28 mouse cellular contexts compared by ENCODE assay signal in the genomic region with DNA sequence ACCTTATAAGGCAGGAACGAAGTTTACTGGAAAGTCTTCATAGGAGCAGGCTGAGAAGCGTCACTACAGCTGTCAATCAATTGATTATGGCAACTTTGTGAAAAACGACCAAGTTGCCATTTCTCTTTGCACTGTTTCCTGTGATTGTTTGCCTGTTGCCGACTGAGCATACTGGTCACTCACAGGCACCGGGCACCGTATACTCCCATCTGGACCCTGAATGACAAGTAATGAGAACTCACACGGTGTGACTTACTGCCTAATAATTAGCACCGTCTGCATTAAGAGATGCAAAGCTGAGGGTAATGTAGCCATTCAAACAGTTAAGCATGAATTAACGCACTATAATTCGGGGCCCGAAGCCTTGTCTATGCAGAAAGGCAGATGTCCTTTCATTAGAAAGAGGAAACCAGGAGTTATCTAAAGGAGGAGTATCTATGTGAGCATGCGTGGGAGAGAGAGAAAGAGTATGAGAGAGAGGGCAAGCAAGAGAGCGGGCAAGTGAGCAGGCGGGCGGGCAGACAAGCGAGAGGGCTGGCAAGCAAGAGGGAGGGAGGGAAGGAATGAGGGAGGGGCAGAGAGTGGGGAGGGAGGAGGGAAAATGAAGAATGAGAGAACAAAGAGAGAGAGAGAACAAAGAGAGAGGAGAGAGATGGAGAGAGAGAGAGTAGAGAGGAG.
DNase-seq lines count a peak whose midpoint lies in the region; ATAC-seq lines count a peak whose summit lies in the region.
"Had no signal": no experiment of that assay in that cellular context is flagged by ENCODE, and none has a peak within 500 bp of the region (broad histone marks: within the 10 kb centered on the region; RNA-seq: fewer than 3 reads in every experiment).

No protein-coding gene starts in this region.

- H3K9ac ChIP-seq in kidney, embryonic 16.5 days (replicated peaks; ENCODE audit: low read length), result no peak overlapping the region
- no peak overlapping the region for H3K9ac ChIP-seq in neural tube, embryonic 15.5 days (replicated peaks)
- H3K9ac ChIP-seq: heart, embryonic 15.5 days; limb, embryonic 15.5 days; liver, embryonic 13.5 days; midbrain, embryonic 13.5 days had no signal

- peak; percentile 54 for ATAC-seq in kidney, embryonic 16.5 days (ENCODE audit: low FRiP score, low TSS enrichment)
- no peak for ATAC-seq in neural tube, embryonic 15.5 days (ENCODE audit: low FRiP score)
- ATAC-seq: inflammation-experienced regulatory T-cells, adult 6 months; lung, postnatal 0 days; midbrain, embryonic 13.5 days had no signal

- peak overlapping the region; percentile 12; the same call in 1 of the 2 replicates for H3K4me3 ChIP-seq in kidney, embryonic 16.5 days (ENCODE audit: low read length)
- H3K4me3 ChIP-seq in neural tube, embryonic 15.5 days (replicated peaks), result peak overlapping the region; percentile 12; the same call in 1 of the 2 replicates
- H3K4me3 ChIP-seq: erythroblast, embryonic 14.5 days; heart, embryonic 10.5 days; heart, embryonic 15.5 days; limb, embryonic 10.5 days; limb, embryonic 15.5 days; liver, embryonic 13.5 days; megakaryocyte, embryonic 14.5 days; midbrain, embryonic 13.5 days had no signal

- no peaks in the 10 kb centered on the region; the same call in 1 of the 2 replicates for H3K9me3 ChIP-seq in kidney, embryonic 16.5 days (ENCODE audit: low read length)
- H3K9me3 ChIP-seq in neural tube, embryonic 15.5 days (replicated peaks), result no peaks in the 10 kb centered on the region
- H3K9me3 ChIP-seq: heart, embryonic 10.5 days; heart, embryonic 15.5 days; limb, embryonic 10.5 days; limb, embryonic 15.5 days; liver, embryonic 13.5 days; midbrain, embryonic 13.5 days had no signal

- H3K27ac ChIP-seq in kidney, embryonic 16.5 days (ENCODE audit: low read length), result peak overlapping the region; percentile 35; the same call in 1 of the 2 replicates
- no peak overlapping the region for H3K27ac ChIP-seq in neural tube, embryonic 15.5 days (replicated peaks)
- H3K27ac ChIP-seq: heart, embryonic 10.5 days; heart, embryonic 15.5 days; limb, embryonic 15.5 days; liver, embryonic 13.5 days; midbrain, embryonic 13.5 days had no signal

- H3K27me3 ChIP-seq in kidney, embryonic 16.5 days (ENCODE audit: insufficient read depth, low read length), result no peaks in the 10 kb centered on the region
- H3K27me3 ChIP-seq in neural tube, embryonic 15.5 days (replicated peaks), result no peaks in the 10 kb centered on the region
- H3K27me3 ChIP-seq: heart, embryonic 15.5 days; limb, embryonic 15.5 days; liver, embryonic 13.5 days; midbrain, embryonic 13.5 days had no signal

- intact Hi-C loops in heart, postnatal 10 days (cut with DNase I), result no loop called here

- peaks cover 6% of the 10 kb centered on the region; the same call in 1 of the 2 replicates for H3K4me1 ChIP-seq in kidney, embryonic 16.5 days (ENCODE audit: insufficient read depth, low read length)
- peaks cover 13% of the 10 kb centered on the region for H3K4me1 ChIP-seq in neural tube, embryonic 15.5 days
- H3K4me1 ChIP-seq: limb, embryonic 15.5 days; liver, embryonic 13.5 days; megakaryocyte, embryonic 14.5 days; midbrain, embryonic 13.5 days had no signal

- WGBS in kidney, embryonic 16.5 days, result 25% methylated on average over 16 of the region's 16 CpGs
- WGBS in neural tube, embryonic 15.5 days, result 44% methylated on average over 16 of the region's 16 CpGs

- peak; percentile 50 for DNase-seq in heart, adult 11 months
- DNase-seq in heart, postnatal 10 days, result no peak
- DNase-seq in kidney, postnatal 14 days, result no peak
- peak; percentile 24 for DNase-seq in retina, postnatal 1 day
- no peak for DNase-seq in retina, embryonic 14.5 days (ENCODE audit: low spot score)
- no peak for DNase-seq in urinary bladder, postnatal 4 days (ENCODE audit: low spot score in 2 of 2)
- DNase-seq: adrenal gland, postnatal 14 days; cerebellum, adult 18-20 months; cerebellum, postnatal 10 days; gastrocnemius, postnatal 10 days; heart, postnatal 36 days; kidney, adult 18-20 months; layer of hippocampus, adult 9-11 months; liver, embryonic 13.5 days; lung, adult 18-20 months; lung, postnatal 4 days; right cerebral cortex, postnatal 14 days had no signal

- no peaks in the 10 kb centered on the region for H3K36me3 ChIP-seq in kidney, embryonic 16.5 days (ENCODE audit: insufficient read depth, low read length)
- no peaks in the 10 kb centered on the region for H3K36me3 ChIP-seq in neural tube, embryonic 15.5 days
- H3K36me3 ChIP-seq: heart, embryonic 10.5 days; heart, embryonic 15.5 days; limb, embryonic 10.5 days; limb, embryonic 15.5 days; liver, embryonic 13.5 days; midbrain, embryonic 13.5 days had no signal

- peak overlapping the region; percentile 42 for H3K4me2 ChIP-seq in kidney, embryonic 16.5 days (replicated peaks; ENCODE audit: low read depth, low read length)
- H3K4me2 ChIP-seq in neural tube, embryonic 15.5 days, result peak overlapping the region; percentile 37
- H3K4me2 ChIP-seq: heart, embryonic 15.5 days; limb, embryonic 15.5 days; liver, embryonic 13.5 days; midbrain, embryonic 13.5 days had no signal

Comparison
In these comparisons a context has a peak if more than half of its experiments do, and no peak if none do; other contexts are left out.
1. DNase-seq: peak in heart, adult 11 months (single experiment) and retina, postnatal 1 day (single experiment); none in heart, postnatal 10 days (0 of 2), kidney, postnatal 14 days (single experiment), retina, embryonic 14.5 days (single experiment) and urinary bladder, postnatal 4 days (0 of 2).